Mouse (Mus musculus): ENCODE results near the gene Ttc7b. TPM values are rescaled to one million over a fixed set of nuclear protein-coding genes. Genes with fewer than 3 reads are reported as not detected.

The Ttc7b gene
- polyA plus RNA-seq, 1 experiment = 44.5 TPM

DNA sequence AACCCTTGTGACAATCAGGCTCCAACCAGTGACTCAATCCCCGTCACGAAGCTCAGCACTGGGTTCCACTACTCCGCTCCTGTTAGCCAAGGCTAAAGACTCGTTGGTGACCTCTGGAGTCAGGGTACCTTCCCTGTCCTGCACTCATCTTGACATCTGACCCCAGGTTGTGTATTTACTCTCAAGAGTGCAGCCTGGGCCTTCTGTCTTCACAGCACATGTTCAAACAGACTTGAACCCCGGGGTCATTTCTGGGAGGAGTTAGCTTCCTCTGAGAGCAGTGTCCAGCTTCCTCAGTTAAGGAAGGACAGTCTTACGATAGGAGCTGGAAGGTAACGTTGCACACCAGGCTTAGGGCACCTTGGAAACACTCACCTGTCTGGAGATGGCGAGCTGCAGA lies 144.8 kb downstream of the Ttc7b start:
- TF ChIP-seq POLR2A (IDR thresholded peaks at IDR 0.05; ENCODE audit: borderline replicate concordance, extremely low read depth, insufficient read depth, insufficient read length, poor library complexity, severe bottlenecking) (no peak), CTCF (IDR thresholded peaks at IDR 0.05; ENCODE audit: borderline replicate concordance, extremely low read depth, insufficient read depth, insufficient read length) (no peak)
- no peak for DNase-seq (ENCODE audit: low read depth)

DNA sequence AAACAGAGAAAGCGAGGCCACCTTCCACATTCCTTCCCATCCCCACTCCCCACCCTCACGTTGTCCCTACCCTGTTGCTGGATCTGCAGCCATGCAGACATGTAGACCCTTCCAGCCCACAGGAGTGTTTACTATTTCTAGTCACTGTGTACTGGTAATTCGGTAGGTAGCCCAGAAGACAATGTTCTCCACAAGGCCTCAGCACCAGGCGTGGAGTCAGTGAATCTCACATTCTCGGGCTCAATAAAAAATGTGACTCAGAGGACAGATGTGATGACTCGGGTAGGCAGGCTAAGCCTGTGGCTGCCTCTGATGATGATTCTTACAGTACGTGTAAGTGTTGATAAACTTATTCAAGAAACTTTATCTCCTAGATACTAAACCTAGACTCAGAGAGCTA lies 147.8 kb downstream of the Ttc7b start:
- TF ChIP-seq CTCF (IDR thresholded peaks at IDR 0.05; ENCODE audit: borderline replicate concordance, extremely low read depth, insufficient read depth, insufficient read length) = no peak
- TF ChIP-seq POLR2A (IDR thresholded peaks at IDR 0.05; ENCODE audit: borderline replicate concordance, extremely low read depth, insufficient read depth, insufficient read length, poor library complexity, severe bottlenecking) = no peak
- DNase-seq (ENCODE audit: low read depth) = no peak

DNA sequence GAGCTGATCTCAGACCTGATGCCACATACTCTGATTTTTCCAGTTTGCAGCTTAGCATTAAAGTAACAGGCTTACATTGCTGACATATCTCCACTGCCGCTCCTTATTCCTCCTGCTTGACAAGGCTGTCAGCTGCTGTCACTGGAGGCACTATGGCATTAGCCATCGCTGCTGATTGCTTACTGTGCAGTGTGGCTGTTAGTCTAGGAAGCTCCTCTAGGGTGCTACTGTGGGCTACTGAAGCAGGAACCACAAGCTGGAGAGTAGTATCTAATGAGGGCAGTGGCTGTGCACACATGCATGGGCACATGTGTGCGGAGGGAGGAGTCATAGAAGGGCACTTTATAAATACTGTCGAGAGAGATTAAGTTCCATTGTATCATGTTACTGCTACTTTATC lies 148.6 kb downstream of the Ttc7b start:
- TF ChIP-seq POLR2A (IDR thresholded peaks at IDR 0.05; ENCODE audit: borderline replicate concordance, extremely low read depth, insufficient read depth, insufficient read length, poor library complexity, severe bottlenecking) (no peak), CTCF (IDR thresholded peaks at IDR 0.05; ENCODE audit: borderline replicate concordance, extremely low read depth, insufficient read depth, insufficient read length) (no peak)

DNA sequence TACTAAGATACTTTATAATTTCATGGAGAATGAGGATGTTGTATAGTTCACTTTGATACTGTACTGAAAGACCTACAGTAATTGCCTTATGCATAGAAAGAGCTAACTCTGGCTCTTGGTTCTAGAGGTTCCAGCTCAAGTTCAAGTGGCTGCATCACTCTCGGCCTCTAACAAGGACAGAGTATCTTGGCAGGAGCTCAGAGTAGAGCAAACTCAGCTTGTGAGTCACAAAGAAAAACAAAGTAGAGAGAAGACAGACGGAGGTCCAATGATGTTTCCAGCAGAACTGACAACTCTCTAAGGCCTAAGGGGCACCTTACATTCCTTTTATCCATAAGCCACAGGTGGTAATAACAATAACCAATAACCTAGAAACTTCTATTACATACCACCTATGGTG lies 150.8 kb downstream of the Ttc7b start:
- DNase-seq (ENCODE audit: low read depth) = no peak
- no peak for TF ChIP-seq CTCF (IDR thresholded peaks at IDR 0.05; ENCODE audit: borderline replicate concordance, extremely low read depth, insufficient read depth, insufficient read length)

More for the DNA sequence above, 148.6 kb downstream of the Ttc7b start:
- DNase-seq (ENCODE audit: low read depth) = peak; percentile 18

DNA sequence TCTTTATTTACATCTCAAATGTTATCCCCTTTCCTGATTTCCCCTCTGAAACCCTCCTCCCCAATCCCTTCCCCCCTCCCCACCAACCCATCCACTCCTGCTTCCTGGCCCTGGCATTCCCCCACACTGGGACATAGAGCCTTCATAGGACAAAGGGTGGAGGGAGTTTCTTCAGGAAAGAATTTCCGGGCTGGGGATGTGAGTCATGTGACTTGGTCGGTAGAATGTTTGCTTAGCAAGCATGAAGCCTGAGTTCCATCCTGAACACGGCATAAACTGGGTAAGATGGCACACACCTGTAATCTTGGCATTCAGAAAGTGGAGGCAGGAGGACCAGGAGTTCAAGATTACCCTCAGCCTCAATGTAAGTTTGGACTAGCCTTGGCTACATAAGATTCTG lies 151.4 kb downstream of the Ttc7b start:
- no peak for DNase-seq (ENCODE audit: low read depth)
- TF ChIP-seq POLR2A (IDR thresholded peaks at IDR 0.05; ENCODE audit: borderline replicate concordance, extremely low read depth, insufficient read depth, insufficient read length, poor library complexity, severe bottlenecking) (no peak), CTCF (IDR thresholded peaks at IDR 0.05; ENCODE audit: borderline replicate concordance, extremely low read depth, insufficient read depth, insufficient read length) (no peak)

DNA sequence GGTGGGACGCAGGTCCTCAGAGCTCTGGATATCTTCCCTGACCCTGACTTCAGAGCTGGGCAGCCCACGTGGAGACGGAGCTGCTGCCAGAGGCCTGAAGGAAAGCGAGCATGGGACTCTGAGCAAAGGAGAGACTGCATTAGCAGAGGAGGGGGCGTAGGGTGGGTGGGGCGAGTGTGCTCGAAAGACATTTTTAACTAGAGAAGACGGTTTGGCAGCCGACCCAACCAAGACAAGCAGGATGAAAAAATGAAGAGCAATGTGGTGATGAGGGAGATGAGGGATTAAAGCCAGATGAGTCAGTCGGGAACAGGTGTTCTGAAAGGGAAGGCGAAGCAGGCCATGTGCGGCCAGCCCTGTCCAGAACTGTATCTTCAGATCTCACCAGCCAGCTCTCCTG lies 159.3 kb downstream of the Ttc7b start:
- DNase-seq (ENCODE audit: low read depth) = no peak
- no peak for TF ChIP-seq POLR2A (IDR thresholded peaks at IDR 0.05; ENCODE audit: borderline replicate concordance, extremely low read depth, insufficient read depth, insufficient read length, poor library complexity, severe bottlenecking)
- TF ChIP-seq CTCF (IDR thresholded peaks at IDR 0.05; ENCODE audit: borderline replicate concordance, extremely low read depth, insufficient read depth, insufficient read length) = no peak

DNA sequence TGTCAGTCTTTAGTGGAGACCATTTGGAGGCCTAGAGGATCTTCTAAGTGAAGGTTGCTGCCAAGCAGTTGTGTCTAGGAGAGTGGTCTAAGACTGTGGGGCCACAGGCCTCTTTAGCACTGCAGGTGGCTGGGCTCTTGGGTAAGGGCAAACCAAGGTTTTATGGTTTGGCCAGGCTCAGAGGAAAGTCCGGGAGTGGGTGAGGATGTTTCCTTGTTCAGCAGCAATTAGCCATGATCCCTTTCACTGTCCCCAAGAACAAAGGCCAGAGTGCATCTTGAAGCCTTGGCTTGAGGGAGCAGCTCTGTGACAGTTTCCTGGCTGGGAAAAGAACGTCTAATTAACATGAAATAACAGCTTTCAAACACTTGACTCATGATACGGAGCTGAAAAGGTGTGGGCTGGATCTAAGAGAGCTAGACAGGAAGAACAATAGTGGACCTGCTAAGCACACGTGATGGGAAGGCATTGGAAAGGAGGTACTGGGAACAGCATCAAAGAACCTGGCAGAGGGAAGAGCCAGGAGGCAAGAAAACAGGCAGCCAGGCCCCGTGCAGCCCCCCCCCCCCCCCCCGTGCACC lies 162.5 kb downstream of the Ttc7b start:
- no peak for TF ChIP-seq CTCF (IDR thresholded peaks at IDR 0.05; ENCODE audit: borderline replicate concordance, extremely low read depth, insufficient read depth, insufficient read length)
- no peak for TF ChIP-seq POLR2A (IDR thresholded peaks at IDR 0.05; ENCODE audit: borderline replicate concordance, extremely low read depth, insufficient read depth, insufficient read length, poor library complexity, severe bottlenecking)
- DNase-seq (ENCODE audit: low read depth) = peak; percentile 56

DNA sequence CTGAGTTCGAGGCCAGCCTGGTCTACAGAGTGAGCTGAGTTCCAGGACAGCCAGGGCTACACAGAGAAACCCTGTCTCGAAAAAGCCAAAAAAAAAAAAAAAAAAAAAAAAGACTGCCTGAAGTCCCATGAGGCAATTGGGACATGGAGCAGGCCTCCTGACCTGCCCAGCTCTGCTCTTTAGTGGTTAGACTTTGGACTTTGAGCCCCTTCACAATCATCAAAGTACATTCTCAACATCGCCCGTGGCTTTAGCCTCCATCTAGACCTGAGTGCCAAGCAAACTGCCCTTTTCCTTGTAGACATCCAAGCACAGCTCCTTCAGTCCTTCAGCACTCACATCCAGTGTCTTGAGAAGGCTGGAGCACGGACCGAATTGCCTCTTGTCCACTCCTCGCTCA lies 164.2 kb downstream of the Ttc7b start:
- no peak for DNase-seq (ENCODE audit: low read depth)
- TF ChIP-seq POLR2A (IDR thresholded peaks at IDR 0.05; ENCODE audit: borderline replicate concordance, extremely low read depth, insufficient read depth, insufficient read length, poor library complexity, severe bottlenecking) (no peak), CTCF (IDR thresholded peaks at IDR 0.05; ENCODE audit: borderline replicate concordance, extremely low read depth, insufficient read depth, insufficient read length) (no peak)

DNA sequence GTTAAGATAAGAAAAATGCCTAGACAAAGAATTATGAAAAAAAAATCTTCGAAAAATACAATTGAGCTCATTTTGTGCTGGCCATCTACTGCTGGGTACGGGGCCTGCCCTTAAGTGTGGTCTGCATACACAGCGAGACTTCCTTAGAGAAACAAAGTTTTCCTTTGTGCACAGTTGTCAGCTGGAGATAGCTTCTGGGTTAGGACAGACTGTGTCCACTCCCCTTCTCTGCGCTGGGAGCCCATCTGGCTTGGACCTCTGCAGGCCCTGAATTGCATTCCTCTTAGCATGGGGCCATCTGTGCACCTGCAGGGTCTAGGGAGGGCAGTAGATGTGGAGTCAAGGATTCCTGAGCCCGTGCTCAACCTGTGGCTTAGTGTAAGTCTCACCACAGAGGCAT lies 165.1 kb downstream of the Ttc7b start:
- no peak for TF ChIP-seq POLR2A (IDR thresholded peaks at IDR 0.05; ENCODE audit: borderline replicate concordance, extremely low read depth, insufficient read depth, insufficient read length, poor library complexity, severe bottlenecking)
- TF ChIP-seq CTCF (IDR thresholded peaks at IDR 0.05; ENCODE audit: borderline replicate concordance, extremely low read depth, insufficient read depth, insufficient read length) = no peak
- no peak for DNase-seq (ENCODE audit: low read depth)

DNA sequence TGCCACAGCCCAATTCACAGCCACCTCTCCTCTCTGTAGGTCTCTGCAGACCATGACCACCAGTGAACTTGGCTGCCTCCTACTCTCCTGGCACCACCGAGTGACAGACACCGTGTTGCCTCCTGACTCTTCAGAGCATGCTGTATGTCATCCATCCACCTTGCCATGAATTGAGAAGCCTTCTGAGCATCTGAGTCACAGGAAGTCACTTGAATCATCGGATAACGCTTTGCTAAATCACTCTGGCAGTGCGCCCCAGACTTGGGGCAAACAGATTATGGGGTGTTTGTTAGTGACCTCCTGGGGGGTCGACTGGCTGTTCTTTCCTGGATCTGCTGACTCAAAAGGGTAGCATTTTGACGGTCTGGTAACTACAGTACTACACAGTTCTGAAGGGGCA lies 166.7 kb downstream of the Ttc7b start:
- no peak for DNase-seq (ENCODE audit: low read depth)
- TF ChIP-seq POLR2A (IDR thresholded peaks at IDR 0.05; ENCODE audit: borderline replicate concordance, extremely low read depth, insufficient read depth, insufficient read length, poor library complexity, severe bottlenecking) = no peak
- TF ChIP-seq CTCF (IDR thresholded peaks at IDR 0.05; ENCODE audit: borderline replicate concordance, extremely low read depth, insufficient read depth, insufficient read length) = no peak

DNA sequence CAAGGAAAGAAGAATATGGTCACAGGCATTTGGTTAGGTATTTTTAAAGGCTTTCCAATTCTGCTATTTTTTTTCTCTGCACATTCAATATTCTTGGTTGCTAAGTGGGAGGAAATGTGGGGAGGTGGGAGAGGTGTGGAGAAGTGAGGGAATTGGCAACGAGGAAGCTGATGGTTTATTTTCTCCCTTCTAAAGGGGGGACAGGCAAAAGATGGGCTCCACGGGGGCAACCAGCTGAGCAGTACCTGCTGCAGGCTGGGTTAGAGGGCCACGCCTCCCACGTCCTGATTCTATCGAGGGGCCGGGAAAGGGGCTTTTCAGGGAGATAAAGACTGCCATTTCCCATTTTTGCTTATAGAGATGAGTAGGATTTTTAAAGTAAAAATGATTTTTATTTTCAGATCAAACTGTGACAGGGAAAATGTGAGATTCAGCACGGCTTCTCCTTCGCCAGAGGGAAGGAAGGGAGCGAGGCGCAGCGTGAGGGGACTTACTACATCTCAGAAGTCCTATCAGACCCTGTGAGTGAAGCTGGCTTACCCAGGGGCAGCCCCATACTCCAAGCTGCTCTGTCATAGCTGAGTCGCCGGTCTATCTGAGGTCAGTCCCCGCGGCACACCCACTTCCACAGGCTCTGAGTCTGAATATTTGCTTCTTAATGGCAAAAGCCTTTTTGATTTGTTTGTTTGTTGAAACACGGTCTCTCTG lies 167.4 kb downstream of the Ttc7b start:
- no peak for TF ChIP-seq POLR2A (IDR thresholded peaks at IDR 0.05; ENCODE audit: borderline replicate concordance, extremely low read depth, insufficient read depth, insufficient read length, poor library complexity, severe bottlenecking)
- TF ChIP-seq CTCF (IDR thresholded peaks at IDR 0.05; ENCODE audit: borderline replicate concordance, extremely low read depth, insufficient read depth, insufficient read length) = no peak
- no peak for DNase-seq (ENCODE audit: low read depth)

DNA sequence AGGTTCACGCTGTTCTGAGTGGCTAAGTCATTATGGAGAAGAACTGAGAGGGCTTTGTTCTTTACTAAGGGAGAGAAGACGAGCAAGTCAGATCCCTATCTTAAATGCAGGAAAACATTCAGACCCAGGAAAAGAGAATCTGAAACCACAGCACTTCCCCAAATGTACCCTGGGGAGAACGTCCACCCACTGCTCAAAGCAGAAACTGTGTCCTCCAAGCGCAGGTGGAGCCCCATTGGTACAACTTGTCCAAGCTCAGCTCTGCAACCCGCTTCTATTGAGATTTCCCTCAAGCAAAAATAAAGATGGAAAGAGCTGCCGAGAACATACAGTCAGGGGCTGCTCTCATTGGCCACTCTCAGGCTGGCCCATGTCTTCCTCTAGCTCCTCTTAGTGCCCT lies 168.5 kb downstream of the Ttc7b start:
- DNase-seq (ENCODE audit: low read depth) = no peak
- no peak for TF ChIP-seq CTCF (IDR thresholded peaks at IDR 0.05; ENCODE audit: borderline replicate concordance, extremely low read depth, insufficient read depth, insufficient read length)
- no peak for TF ChIP-seq POLR2A (IDR thresholded peaks at IDR 0.05; ENCODE audit: borderline replicate concordance, extremely low read depth, insufficient read depth, insufficient read length, poor library complexity, severe bottlenecking)

All from brain, embryonic 14.5 days (tissue).